Mouse (Mus musculus): ENCODE measurements around the gene Gpr137b.
"Not testable (repeated sequence)": the region's sequence is repeated elsewhere in the genome, so short reads cannot be mapped to it uniquely, and the experiment has no call there.

Gpr137b gene

DNA sequence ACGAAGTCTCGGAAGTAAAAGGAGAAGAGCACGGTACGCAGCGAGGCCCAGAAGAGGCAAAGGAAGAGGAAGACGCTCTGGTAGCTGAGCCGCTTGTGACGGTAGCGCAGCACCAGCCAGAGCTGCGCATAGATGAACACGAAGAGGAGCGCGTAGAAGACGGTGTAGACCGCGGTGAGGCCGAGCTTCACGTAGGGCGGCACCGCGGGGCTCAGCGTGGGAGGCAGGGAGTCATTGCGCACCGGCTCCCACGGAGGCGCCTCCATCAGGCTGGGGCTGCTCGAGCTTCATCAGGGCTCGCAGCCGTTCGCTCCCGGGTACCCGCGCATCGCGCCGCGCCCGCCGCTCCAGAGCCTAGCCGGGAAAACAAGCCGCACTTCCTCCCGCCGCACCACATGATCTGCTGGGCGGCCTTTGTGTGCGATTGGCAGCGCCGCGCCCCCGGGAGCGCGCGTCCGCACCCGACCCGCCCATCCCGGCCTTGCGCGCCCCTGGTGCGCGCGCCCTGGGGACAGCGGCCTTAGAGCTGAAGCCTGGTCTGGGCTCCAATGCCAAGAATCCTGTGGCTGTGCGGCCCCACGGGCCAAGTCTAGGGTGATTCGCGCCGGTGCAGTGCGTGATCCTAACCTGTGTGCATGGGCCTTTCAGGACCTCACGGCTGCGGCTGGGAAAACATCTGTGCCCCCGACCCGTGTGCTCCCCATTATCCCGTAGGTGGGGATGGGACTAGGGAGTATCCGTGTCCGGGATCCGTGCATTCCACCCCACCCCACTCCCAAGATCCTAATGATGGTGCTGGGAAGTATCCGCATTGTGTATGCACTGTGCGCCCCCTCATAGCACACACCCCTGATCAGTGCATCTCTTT, at the start of gene Gpr137b:
TSS of gene Gpr137b (minus strand) at position 787 of the 868 bp plus-strand sequence.
- in situ Hi-C loops (cut with MboI; ENCODE audit: low pct_unique_long_range_greater_than_20kb in 1 of 2, low sequenced_read_pairs in 2 of 2, unreplicated experiment in 1 of 2): not testable (repeated sequence)

- in situ Hi-C loops (cut with MboI; ENCODE audit: low pct_unique_long_range_greater_than_20kb in 1 of 2, low sequenced_read_pairs in 2 of 2, unreplicated experiment in 1 of 2): not testable (repeated sequence)
These were observed 44.5 kb upstream of the Gpr137b start for GRCm38 (mm10) chr13:13438112-13438953.

DNA sequence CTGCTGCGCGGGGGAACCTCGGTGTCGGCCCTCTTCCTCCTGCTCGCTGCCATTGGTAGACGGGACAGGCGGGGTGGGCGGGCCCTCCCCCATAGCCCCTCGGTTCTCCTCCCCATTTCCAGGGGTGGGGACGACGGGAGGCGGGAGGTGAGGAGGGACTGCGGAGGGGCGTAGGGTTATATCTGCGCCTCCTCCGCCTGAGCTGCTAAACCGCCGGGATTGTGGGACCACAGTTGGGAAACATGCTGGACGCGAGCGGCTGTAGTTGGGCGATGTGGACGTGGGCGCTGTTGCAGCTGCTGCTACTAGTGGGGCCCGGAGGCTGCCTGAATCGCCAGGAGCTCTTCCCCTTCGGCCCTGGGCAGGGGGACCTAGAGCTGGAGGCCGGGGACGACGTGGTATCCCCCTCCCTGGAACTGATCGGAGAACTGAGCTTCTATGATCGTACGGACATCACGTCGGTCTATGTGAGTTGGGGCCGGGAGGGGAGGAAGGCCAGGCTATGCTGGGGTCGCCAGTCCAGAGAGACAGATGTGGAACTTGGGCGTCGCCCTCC, 43.7 kb upstream of the Gpr137b start, which contains the start of gene Nid1:
TSS of gene Nid1 (plus strand) at position 92 of the 556 bp plus-strand sequence.
- in situ Hi-C loops (cut with MboI; ENCODE audit: low pct_unique_long_range_greater_than_20kb in 1 of 2, low sequenced_read_pairs in 2 of 2, unreplicated experiment in 1 of 2): not testable (repeated sequence)

DNA sequence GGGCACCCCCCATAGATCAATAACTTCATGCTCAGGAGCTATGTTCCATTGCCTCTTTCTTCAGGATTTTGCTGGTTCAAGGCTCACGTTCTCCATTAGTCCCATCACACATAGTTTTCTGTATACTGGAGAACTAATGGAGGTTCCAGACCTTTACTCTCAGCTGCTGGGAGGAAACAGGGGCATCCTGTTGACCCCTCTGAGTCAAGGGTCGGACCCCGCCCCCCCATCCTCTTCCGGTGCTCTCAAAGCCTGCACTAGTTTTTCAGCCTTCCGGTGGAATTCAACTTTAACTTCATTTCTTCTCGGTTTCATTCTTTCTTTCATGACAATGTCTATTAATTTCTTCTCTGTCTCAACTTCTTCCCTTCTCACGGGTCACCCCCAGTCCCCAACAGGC, 42.3 kb upstream of the Gpr137b start:
- in situ Hi-C loops (cut with MboI; ENCODE audit: low pct_unique_long_range_greater_than_20kb in 1 of 2, low sequenced_read_pairs in 2 of 2, unreplicated experiment in 1 of 2): not testable (repeated sequence)

DNA sequence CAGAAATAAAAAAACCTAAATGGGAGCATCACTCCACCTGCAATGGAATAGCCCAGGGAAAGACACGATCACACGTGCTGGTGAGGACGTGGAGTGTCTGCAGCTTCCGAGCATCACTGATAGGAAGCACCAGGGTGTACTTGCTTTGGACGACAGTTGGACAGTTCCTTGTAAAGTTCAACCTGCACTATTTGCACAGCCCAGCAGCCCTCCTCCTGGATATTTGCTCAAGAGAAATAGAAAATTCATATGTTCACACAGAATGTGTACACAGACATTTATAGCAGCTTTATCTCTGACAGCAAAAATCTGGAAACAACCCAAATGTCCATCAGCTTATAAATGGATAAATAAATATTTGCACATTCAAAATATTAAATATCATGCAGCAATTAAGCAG, 29.5 kb upstream of the Gpr137b start:
- in situ Hi-C loops (cut with MboI; ENCODE audit: low pct_unique_long_range_greater_than_20kb in 1 of 2, low sequenced_read_pairs in 2 of 2, unreplicated experiment in 1 of 2): not testable (repeated sequence)

GRCm38 (mm10) chr13:13418859-13419258, 25.0 kb upstream of the Gpr137b start:
- in situ Hi-C loops (cut with MboI; ENCODE audit: low pct_unique_long_range_greater_than_20kb in 1 of 2, low sequenced_read_pairs in 2 of 2, unreplicated experiment in 1 of 2): not testable (repeated sequence)

DNA sequence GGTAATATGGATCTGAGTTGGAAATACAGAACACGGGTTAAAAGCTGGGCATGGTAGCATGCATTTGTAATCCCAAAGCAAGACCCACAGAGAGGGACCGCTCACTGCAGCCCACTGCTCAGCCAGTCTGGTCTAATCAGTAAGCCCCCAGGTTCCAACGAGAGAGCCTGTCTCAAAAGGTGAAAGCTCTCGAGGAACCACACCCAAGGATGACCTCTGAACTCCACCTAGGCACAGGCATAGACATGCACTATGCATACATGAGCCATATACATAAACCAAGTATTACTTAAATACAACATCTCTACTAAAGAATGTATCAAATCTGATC, 22.2 kb upstream of the Gpr137b start:
- in situ Hi-C loops (cut with MboI; ENCODE audit: low pct_unique_long_range_greater_than_20kb in 1 of 2, low sequenced_read_pairs in 2 of 2, unreplicated experiment in 1 of 2): not testable (repeated sequence)

DNA sequence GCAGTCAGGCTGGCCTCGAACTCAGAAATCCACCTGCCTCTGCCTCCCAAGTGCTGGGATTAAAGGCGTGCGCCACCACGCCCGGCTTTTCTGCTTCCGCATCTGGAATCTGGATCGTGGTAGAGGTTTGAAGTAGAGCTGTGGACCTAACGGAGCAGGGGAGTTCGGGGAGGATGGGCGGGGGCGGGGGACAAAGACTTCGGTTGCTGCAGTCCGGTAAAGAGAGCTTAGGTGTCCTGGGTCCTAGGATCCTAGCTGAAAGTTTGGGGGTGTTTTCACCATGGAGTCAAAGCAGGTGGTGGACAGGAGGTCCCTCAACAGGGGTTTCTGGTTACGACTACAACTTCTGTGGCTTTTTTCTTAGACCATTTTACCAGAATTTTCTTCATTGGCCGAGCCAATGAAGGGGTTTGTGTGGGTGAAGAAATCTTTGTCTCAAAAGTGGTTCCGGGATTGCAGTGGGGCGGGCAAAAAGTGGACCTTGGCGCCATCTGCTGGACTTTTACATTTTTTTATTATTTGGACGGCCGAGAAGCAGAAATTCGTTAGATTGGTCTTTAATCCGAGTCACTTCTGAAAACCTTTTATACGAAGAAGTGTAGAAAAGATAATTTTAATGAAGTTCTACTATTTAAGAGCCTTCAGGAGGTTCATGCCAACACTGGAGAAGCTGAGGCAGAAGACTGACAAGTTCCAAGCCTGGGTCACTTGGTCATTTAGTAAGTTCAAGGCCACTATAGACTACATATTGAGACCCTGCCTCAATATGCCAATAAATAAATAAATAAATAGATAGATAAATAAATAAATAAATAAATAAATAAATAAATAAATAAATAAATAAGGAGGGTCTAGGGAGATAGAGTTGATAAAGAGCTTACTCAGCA, 21.5 kb upstream of the Gpr137b start:
- in situ Hi-C loops (cut with MboI; ENCODE audit: low pct_unique_long_range_greater_than_20kb in 1 of 2, low sequenced_read_pairs in 2 of 2, unreplicated experiment in 1 of 2): not testable (repeated sequence)

DNA sequence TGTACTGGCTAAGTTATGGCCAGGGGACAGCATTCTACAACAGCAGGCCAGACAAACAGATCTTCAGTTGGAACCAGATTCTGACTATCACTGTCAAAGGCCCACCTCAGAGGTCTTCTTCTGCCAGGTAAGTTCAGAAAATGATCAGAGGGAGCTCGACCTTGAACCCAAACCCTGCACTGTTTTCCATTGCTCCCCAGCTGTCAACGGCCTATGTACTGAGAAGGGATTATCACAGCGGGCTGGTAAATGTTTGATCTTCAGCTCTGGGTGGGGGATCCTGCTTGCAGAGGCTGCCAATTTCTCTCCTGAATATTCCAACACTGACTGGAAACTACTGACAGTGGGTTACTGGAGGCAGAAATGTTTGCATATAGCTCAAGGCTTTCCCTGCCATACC, 20.4 kb upstream of the Gpr137b start:
- in situ Hi-C loops (cut with MboI; ENCODE audit: low pct_unique_long_range_greater_than_20kb in 1 of 2, low sequenced_read_pairs in 2 of 2, unreplicated experiment in 1 of 2): no loop called here

- in situ Hi-C loops (cut with MboI; ENCODE audit: low pct_unique_long_range_greater_than_20kb in 1 of 2, low sequenced_read_pairs in 2 of 2, unreplicated experiment in 1 of 2): not testable (repeated sequence)
These were observed 11.7 kb upstream of the Gpr137b start for GRCm38 (mm10) chr13:13405511-13405910.

DNA sequence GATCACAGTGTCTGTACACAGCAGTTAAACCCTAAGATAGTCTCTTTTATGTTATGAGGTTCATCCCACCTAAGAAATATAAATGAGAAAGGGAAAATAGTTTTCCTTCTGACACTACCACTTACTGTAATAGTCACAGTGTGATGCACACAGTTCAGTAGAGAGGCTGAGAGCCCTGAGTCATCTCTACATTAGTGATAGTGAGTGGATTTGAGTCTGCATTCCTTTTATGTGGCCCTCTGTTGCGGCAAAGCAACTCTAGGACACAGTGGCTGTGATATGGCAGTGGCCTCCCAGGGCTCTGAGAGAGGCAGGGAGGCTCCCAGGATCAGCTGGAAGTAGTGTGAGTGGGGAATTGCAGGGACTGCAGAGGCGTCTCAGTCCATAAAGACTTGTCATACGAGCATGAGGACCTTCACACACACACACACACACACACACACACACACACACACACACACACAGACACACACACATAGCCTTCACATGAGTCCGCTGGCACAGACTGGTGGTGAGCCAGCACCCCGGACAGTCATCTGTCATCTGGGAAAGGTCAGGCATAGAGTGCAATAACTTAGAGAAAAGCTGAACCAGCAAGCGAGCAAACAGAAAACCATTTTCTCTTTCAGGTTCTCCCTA, 10.8 kb upstream of the Gpr137b start:
- in situ Hi-C loops (cut with MboI; ENCODE audit: low pct_unique_long_range_greater_than_20kb in 1 of 2, low sequenced_read_pairs in 2 of 2, unreplicated experiment in 1 of 2): not testable (repeated sequence)

DNA sequence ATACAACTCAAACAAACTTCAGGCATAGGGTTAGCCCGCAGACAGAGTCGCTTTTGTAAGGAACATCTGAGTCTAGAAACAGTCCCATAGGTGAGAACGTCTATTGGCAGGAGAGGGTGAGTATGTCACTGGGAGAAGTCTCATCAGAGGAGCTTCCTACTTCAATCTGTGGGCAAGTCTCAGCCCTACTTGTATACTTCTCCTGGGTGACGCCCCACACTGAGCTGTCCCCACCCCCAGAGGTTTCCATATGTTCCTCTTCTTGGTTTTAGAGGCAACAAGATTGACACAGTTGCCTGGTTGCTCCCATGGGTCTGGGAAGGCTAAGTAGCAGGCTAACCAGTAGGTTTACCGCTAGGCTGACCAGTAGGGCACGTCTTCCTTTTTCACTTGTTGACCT, 10.0 kb upstream of the Gpr137b start:
- in situ Hi-C loops (cut with MboI; ENCODE audit: low pct_unique_long_range_greater_than_20kb in 1 of 2, low sequenced_read_pairs in 2 of 2, unreplicated experiment in 1 of 2): not testable (repeated sequence)

- in situ Hi-C loops (cut with MboI; ENCODE audit: low pct_unique_long_range_greater_than_20kb in 1 of 2, low sequenced_read_pairs in 2 of 2, unreplicated experiment in 1 of 2): not testable (repeated sequence)
These were observed 9.6 kb upstream of the Gpr137b start for GRCm38 (mm10) chr13:13403366-13403765.

GRCm38 (mm10) chr13:13402818-13403217, 9.0 kb upstream of the Gpr137b start:
- in situ Hi-C loops (cut with MboI; ENCODE audit: low pct_unique_long_range_greater_than_20kb in 1 of 2, low sequenced_read_pairs in 2 of 2, unreplicated experiment in 1 of 2): not testable (repeated sequence)

DNA sequence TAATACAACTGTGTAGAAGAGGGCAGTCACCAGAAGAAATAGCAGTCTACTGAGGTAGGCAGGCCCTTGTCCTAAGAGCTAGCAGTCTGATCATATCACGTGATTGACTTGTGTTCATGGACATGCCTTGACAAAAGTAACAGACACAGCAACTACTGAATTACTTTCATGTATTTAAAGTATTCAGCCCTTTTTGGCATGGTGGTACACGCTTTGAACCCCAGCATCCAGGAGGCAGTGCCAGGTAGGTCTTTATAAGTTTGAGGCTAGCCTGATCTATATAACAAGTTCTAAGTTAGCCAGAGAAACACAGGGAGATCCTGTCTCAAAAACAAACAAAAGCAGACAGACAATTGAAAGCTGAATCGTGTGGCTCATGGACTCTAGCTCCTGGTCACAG, 7.0 kb upstream of the Gpr137b start:
- in situ Hi-C loops (cut with MboI; ENCODE audit: low pct_unique_long_range_greater_than_20kb in 1 of 2, low sequenced_read_pairs in 2 of 2, unreplicated experiment in 1 of 2): not testable (repeated sequence)

GRCm38 (mm10) chr13:13394096-13394395, 232 bp upstream of the Gpr137b start:
- in situ Hi-C loops (cut with MboI; ENCODE audit: low pct_unique_long_range_greater_than_20kb in 1 of 2, low sequenced_read_pairs in 2 of 2, unreplicated experiment in 1 of 2): not testable (repeated sequence)

GRCm38 (mm10) chr13:13378168-13378859, 15.5 kb downstream of the Gpr137b start:
- in situ Hi-C loops (cut with MboI; ENCODE audit: low pct_unique_long_range_greater_than_20kb in 1 of 2, low sequenced_read_pairs in 2 of 2, unreplicated experiment in 1 of 2): not testable (repeated sequence)

Measured in mouse embryonic stem cell (cell line).